Mouse (Mus musculus) urinary bladder, postnatal 14 days (tissue): ENCODE results near the gene Gm37240.
A peak's percentile ranks its signal among the peaks of the same experiment; 100 is the strongest.

Experiments used
- DNase-seq: peaks from one replicate; pipeline ENCODE4 v3.0.0; 2021; ENCODE audit warnings: low spot score

The Gm37240 gene

GRCm38 (mm10) chr3:84826405-84826804 is 1060.9 kb downstream of the Gm37240 start:
- DNase-seq: no peak

- DNase-seq: no peak
Observed at GRCm38 (mm10) chr3:84825990-84826389, 1061.3 kb downstream of the Gm37240 start.

DNA sequence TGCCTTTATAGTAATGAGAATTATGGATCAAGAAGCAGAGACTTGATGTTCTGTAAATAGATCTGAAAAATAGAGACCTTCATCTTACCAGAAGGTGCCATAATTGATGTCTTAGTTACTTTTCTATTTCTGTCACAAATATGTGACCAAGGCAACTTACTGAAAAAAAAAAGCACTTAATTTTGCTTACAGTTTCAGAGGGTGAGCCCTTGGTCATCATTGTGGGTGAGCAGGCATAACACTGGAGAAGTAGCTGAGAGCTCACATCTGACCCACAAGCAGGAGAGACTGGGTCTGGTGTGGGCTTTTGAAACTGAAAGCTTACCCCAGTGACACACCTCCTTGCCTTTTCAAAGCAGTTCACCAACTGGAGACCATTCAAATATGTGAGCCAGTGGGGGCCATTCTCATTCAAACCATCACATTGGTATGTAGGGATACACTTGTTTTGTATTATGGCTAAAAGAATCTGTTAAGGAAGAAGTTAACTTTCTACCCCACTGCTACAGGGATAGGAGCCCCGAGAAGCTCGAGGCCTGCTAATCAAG is 1066.6 kb downstream of the Gm37240 start:
- no peak for DNase-seq

DNA sequence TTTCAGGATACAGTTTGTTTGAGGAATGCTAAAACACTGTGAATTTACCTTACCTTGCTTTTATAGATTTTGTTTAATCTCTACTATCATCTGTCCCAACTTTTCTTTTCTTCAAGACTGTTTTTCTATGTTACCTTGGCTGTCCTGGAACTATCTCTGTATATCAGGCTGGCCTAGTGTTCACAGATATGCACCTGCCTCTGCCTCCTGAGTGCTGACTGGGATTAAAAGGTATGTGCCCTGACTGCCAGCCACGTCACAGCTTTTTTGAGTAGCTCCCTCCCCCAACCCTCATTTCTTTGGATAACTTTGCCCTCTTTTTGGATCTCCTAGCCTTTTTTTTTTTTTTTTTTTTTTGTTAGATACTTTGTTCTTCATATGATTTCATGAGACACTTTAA is 1070.4 kb downstream of the Gm37240 start:
- no peak for DNase-seq

DNA sequence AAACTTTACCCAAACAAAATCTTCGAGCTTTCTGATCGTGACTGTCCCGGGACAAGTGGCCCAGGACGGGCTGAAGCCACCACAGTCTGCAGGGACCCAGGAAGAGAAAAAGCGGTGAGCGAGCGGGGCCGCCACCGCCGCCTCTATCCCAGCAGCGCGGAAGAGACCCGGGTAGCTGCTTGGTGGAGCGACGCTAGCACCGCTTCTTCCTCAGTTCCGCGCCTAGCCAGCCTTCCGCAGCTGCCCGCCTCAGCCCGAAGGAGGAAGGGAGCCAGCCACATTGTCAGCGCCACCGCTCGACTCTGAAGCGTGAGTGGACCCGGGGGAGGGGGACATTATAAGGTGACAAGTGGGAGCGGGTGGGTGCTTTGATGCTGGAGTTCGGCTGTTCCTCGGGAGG is 1071.9 kb downstream of the Gm37240 start:
- peak; percentile 43 for DNase-seq

- peak; percentile 6 for DNase-seq
Observed at GRCm38 (mm10) chr3:84814762-84815381, 1072.4 kb downstream of the Gm37240 start, which contains the start of gene Fbxw7. Gene Fbxw7 (plus strand): TSS chr3:84815268.

- peak; percentile 100 for DNase-seq
Observed at GRCm38 (mm10) chr3:84814157-84814761, 1073.1 kb downstream of the Gm37240 start.

DNA sequence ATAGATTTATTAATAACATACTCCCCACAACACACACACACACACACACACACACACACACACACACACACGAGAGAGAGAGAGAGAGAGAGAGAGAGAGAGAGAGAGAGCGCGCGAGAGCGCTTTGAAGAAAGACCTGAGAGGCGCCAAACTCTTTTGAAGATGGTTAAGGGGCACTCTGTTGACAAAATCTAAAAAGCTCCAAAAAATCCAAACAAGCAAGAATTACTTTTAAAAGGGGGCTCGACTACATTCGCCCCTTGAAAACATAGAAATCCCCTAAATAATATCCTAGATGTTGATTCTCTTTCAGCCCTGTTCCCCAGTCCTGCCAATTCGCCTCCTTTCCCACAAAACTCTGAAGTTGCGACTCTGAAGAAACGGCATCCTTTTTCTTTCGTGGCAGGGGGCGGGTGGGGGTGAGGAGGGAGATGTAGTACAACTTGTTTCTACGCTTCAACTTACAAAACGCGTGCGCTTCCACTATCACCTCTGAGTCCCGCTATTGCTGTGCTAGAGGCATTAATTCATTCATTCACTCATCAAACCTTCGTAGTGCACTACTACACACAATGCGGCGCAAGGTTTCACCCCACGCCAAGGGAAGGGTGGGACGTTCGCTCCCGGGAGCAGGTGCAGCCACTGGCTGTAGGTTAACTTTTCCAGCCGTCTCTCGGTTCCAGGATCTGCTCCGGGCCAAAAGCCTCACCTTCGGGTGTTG is 1073.7 kb downstream of the Gm37240 start:
- DNase-seq: no peak

DNA sequence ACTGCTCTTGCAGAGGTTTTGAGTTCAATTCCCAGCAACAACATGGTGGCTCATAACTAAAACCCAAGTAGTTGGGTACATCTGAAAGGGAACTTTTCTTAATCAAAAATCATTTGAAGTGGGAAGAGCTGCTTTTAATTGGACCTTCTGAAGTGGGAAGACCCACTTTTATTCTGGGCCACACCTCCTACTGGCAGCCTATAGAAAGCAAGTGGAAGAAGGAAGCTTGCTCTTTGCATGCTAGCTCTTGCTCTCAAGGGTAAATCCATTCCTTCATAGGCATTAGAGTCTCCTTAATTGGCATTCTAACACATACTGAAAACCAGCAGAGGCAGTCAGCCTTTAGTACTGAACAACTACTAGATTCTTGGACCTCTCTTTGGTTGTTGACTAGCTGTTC is 1076.5 kb downstream of the Gm37240 start:
- DNase-seq: no peak

DNA sequence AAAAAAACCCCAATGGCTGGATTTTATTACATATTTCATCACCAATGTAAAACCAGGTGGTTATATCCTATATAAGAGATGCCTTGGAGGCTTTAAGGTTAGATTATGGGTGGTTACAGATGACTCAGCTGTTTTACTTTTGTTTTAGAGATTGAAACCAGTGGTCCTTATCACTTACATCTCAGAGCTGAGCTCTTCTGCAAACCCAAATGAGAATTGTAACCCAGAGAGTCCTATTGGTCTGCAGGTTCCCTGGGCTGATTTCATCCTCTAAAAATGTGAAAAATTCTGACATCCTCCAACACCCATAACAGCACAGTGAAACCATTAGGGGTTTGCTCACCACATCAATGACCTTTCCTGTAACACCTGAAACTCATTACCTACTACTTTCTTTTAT is 1078.4 kb downstream of the Gm37240 start:
- no peak for DNase-seq

- no peak for DNase-seq
Observed at GRCm38 (mm10) chr3:84807826-84808225, 1079.5 kb downstream of the Gm37240 start.

- DNase-seq: no peak
Observed at GRCm38 (mm10) chr3:84806206-84806605, 1081.1 kb downstream of the Gm37240 start.

GRCm38 (mm10) chr3:84804036-84804435 is 1083.3 kb downstream of the Gm37240 start:
- DNase-seq: no peak

- DNase-seq: no peak
Observed at GRCm38 (mm10) chr3:84787914-84788313, 1099.4 kb downstream of the Gm37240 start.

DNA sequence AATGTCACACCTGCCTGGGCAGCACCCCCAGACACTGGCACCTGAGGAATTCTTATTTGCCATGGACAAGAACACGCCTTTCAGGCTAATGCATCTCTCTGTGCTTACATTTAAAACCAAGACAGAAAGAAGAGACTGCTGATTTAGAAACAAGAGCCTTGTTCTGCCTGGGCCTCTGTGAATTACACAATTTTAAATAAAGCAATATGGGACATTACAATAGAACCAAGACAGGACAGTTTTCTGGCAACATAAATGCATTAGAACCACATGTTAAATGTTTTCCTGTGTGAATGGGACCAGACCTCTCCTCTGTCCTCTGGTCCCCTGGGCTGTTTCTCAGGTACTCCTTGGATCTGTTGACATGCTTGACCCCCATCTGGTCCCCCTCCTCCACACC is 1111.2 kb downstream of the Gm37240 start:
- no peak for DNase-seq

DNA sequence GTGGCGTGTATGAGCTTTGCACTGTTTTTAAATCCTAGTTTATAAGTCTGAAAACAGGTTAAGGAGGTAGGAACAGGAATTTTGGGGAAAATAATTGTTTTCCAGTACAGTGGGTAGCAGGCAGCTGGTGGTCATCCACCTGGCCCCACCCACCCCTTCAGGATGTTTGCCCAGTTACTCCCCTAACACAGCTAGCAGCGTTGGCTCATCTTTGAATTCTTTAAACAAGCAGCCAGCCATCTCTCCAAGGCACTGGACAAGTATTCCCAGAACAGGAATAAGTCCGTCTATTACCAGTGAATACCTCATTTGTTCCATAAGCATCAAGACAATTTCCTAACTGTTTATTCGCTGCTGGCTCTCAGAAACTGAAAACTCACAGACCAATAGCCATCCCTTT is 1111.7 kb downstream of the Gm37240 start:
- DNase-seq: no peak

DNA sequence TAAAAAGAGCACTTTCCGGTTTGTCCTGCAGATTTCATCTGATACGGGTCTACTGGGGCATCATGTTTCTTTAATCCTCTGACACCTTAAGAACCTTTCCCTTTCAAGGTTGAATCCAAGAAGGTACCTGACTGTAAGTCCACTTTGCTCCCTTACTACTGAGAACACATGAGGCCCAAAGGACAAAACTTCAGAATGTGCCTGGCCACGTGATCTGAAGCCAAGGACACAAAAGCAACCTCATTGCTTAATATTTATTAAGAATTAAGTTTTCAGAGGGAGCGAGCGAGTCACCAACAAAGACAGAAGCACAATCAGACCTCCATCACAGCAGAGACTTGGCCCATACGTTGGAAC is 1112.3 kb downstream of the Gm37240 start:
- DNase-seq: no peak

GRCm38 (mm10) chr3:84774246-84775066 is 1112.9 kb downstream of the Gm37240 start:
- DNase-seq: no peak

GRCm38 (mm10) chr3:84771980-84772379 is 1115.3 kb downstream of the Gm37240 start:
- no peak for DNase-seq

- no peak for DNase-seq
Observed at GRCm38 (mm10) chr3:84770518-84770917, 1116.8 kb downstream of the Gm37240 start.

DNA sequence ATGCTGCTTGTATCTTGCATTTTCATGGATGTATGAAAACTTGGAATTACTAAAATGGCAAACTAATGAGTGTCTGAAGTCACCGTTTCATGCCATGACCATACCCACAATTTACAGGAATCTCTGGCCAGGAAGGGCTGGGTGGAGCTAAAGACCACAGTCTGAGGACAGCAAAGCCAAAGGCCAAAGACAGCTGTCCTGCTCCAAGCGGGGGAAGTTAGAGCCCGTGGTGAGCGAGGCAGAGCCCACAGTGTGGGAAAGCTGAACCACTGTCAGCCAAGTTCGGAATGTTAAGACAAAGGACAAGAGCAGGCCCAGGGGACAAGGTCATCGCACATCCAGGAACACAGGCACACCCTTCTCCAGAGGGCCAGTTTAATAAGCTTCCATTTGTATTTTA is 1117.9 kb downstream of the Gm37240 start:
- no peak for DNase-seq

GRCm38 (mm10) chr3:84768940-84769339 is 1118.4 kb downstream of the Gm37240 start:
- no peak for DNase-seq
